Mouse (Mus musculus): ENCODE measurements around the gene Vmn1r183.

The Vmn1r183 gene

GRCm38 (mm10) chr7:24052660-24053304 is at the start of gene Vmn1r183:
TSS of gene Vmn1r183 (plus strand) at chr7:24053254.
- no peak for DNase-seq (ENCODE audit: low read depth, low spot score)

- peak; percentile 31 for DNase-seq (ENCODE audit: low read depth, low spot score)
Observed at GRCm38 (mm10) chr7:24074424-24074823, 21.4 kb downstream of the Vmn1r183 start.

GRCm38 (mm10) chr7:24081634-24082431 is 28.8 kb downstream of the Vmn1r183 start, which contains the start of gene Zfp180:
TSS of gene Zfp180 (plus strand) at chr7:24081924.
- peak; percentile 98 for DNase-seq (ENCODE audit: low read depth, low spot score)

GRCm38 (mm10) chr7:24082457-24083235 is 29.6 kb downstream of the Vmn1r183 start:
- no peak for DNase-seq (ENCODE audit: low read depth, low spot score)

- DNase-seq (ENCODE audit: low read depth, low spot score): peak; percentile 57
Observed at GRCm38 (mm10) chr7:24086871-24087270, 33.8 kb downstream of the Vmn1r183 start.

GRCm38 (mm10) chr7:24087485-24088125 is 34.6 kb downstream of the Vmn1r183 start:
- peak; percentile 85 for DNase-seq (ENCODE audit: low read depth, low spot score)

- DNase-seq (ENCODE audit: low read depth, low spot score): no peak
Observed at GRCm38 (mm10) chr7:24104403-24104802, 51.3 kb downstream of the Vmn1r183 start.

GRCm38 (mm10) chr7:24105144-24105703 is 52.2 kb downstream of the Vmn1r183 start:
- DNase-seq (ENCODE audit: low read depth, low spot score): no peak

GRCm38 (mm10) chr7:24110839-24111238 is 57.8 kb downstream of the Vmn1r183 start:
- DNase-seq (ENCODE audit: low read depth, low spot score): no peak

- no peak for DNase-seq (ENCODE audit: low read depth, low spot score)
Observed at GRCm38 (mm10) chr7:24111772-24112155, 58.7 kb downstream of the Vmn1r183 start.

GRCm38 (mm10) chr7:24112156-24112856 is 59.3 kb downstream of the Vmn1r183 start, which contains the start of gene Zfp112:
TSS of gene Zfp112 (plus strand) at chr7:24112314.
- DNase-seq (ENCODE audit: low read depth, low spot score): peak; percentile 94

- DNase-seq (ENCODE audit: low read depth, low spot score): peak; percentile 86
Observed at GRCm38 (mm10) chr7:24113001-24113400, 59.9 kb downstream of the Vmn1r183 start.
